Mouse (Mus musculus): ENCODE data around the gene Cars2. TPM values are rescaled to one million over a fixed set of nuclear protein-coding genes. Genes with fewer than 3 reads are reported as not detected.

The Cars2 gene
- total and polyA plus RNA-seq, 3 experiments, result 62.8 to 63.8 TPM; not detected in 1

- peak overlapping the region; percentile 92 for H3K27ac ChIP-seq (ENCODE audit: control insufficient read depth, low read depth, low read length)
- no peaks in the 10 kb centered on the region for H3K27me3 ChIP-seq (ENCODE audit: control insufficient read depth in 1 of 2, insufficient read depth in 2 of 2, low read length in 2 of 2)
- peak overlapping the region; percentile 58 to 98 for H3K4me3 ChIP-seq (ENCODE audit: control insufficient read depth in 1 of 2, insufficient read depth in 1 of 2, low read depth in 2 of 2, low read length in 2 of 2)
- DNase-seq (ENCODE audit: low read depth, low spot score), result peak; percentile 100
- peaks cover 0 to 20% of the 10 kb centered on the region in 2 experiments; a peak in 2 of 4 replicates for H3K36me3 ChIP-seq (ENCODE audit: control insufficient read depth in 1 of 2, insufficient read depth in 2 of 2, low read length in 2 of 2)
- H3K9me3 ChIP-seq (replicated peaks; ENCODE audit: insufficient read depth, low read length), result no peaks in the 10 kb centered on the region
- peaks cover 38% of the 10 kb centered on the region for H3K79me2 ChIP-seq (ENCODE audit: control insufficient read depth, insufficient read depth, low read length, poor library complexity)
- peak overlapping the region; percentile 94 for H3K9ac ChIP-seq (ENCODE audit: control insufficient read depth, low read depth, low read length, poor library complexity, severe bottlenecking)
- H3K4me1 ChIP-seq (ENCODE audit: control insufficient read depth in 1 of 2, insufficient read depth in 2 of 2, low read length in 2 of 2), result peaks cover 4 to 23% of the 10 kb centered on the region in 2 experiments; a peak in 3 of 4 replicates
- TF ChIP-seq ZNF384 (IDR thresholded peaks at IDR 0.05; ENCODE audit: low read depth, low read length) (0 out of 2 replicates have a peak, but pooled peaks have one; percentile 6), E2F4 (IDR thresholded peaks at IDR 0.05; ENCODE audit: borderline replicate concordance, low read depth, low read length) (no peak), TCF12 (IDR thresholded peaks at IDR 0.05; ENCODE audit: low read depth, low read length) (peak; percentile 49; the same call in 1 of the 2 replicates), MYB (IDR thresholded peaks at IDR 0.05; ENCODE audit: low read depth, low read length) (no peak), MEF2A (IDR thresholded peaks at IDR 0.05; ENCODE audit: extremely low read depth, insufficient replicate concordance, low read depth, low read length, poor library complexity, severe bottlenecking) (no peak), ELF1 (IDR thresholded peaks at IDR 0.05; ENCODE audit: low read depth, low read length) (peak; percentile 93), CTCF (IDR thresholded peaks at IDR 0.05 in 2 of 3, conservative IDR thresholded peaks at IDR 0.05 in 1 of 3; ENCODE audit: control insufficient read depth in 1 of 3, insufficient read depth in 1 of 3, low read depth in 2 of 3, low read length in 3 of 3, poor library complexity in 1 of 3, severe bottlenecking in 1 of 3) (no peak), USF1 (IDR thresholded peaks at IDR 0.05; ENCODE audit: low read depth, low read length) (peak; percentile 33; the same call in 1 of the 2 replicates), GATA1 (IDR thresholded peaks at IDR 0.05; ENCODE audit: low read depth, low read length) (no peak), POLR2A (IDR thresholded peaks at IDR 0.05; ENCODE audit: control insufficient read depth in 1 of 2, insufficient read depth in 1 of 2, low read depth in 1 of 2, low read length in 2 of 2, poor library complexity in 1 of 2) (peak; percentile 94 to 99), ZKSCAN1 (IDR thresholded peaks at IDR 0.05; ENCODE audit: low read depth, low read length) (no peak), EP300 (IDR thresholded peaks at IDR 0.05; ENCODE audit: low read depth in 1 of 2, low read length in 2 of 2) (no peak), KAT2A (conservative IDR thresholded peaks at IDR 0.05; ENCODE audit: low read depth, low read length) (no peak; the same call in 1 of the 2 replicates), MXI1 (IDR thresholded peaks at IDR 0.05; ENCODE audit: low read depth, low read length) (0 out of 2 replicates have a peak, but pooled peaks have one; percentile 38), GABPA (IDR thresholded peaks at IDR 0.05; ENCODE audit: low read depth, low read length) (no peak), RAD21 (IDR thresholded peaks at IDR 0.05; ENCODE audit: low read depth, low read length) (no peak), SMC3 (IDR thresholded peaks at IDR 0.05; ENCODE audit: low read depth, low read length) (no peak), TBP (IDR thresholded peaks at IDR 0.05; ENCODE audit: low read depth, low read length) (peak; percentile 99), HCFC1 (IDR thresholded peaks at IDR 0.05; ENCODE audit: low read depth, low read length) (peak; percentile 86), CHD1 (IDR thresholded peaks at IDR 0.05; ENCODE audit: low read depth, low read length) (no peak), UBTF (IDR thresholded peaks at IDR 0.05; ENCODE audit: borderline replicate concordance, insufficient read depth, low read depth, low read length) (no peak), ZC3H11A (IDR thresholded peaks at IDR 0.05; ENCODE audit: low read depth, low read length) (no peak), JUND (IDR thresholded peaks at IDR 0.05; ENCODE audit: low read depth, low read length) (no peak), MAFK (IDR thresholded peaks at IDR 0.05; ENCODE audit: borderline replicate concordance, low read depth, low read length) (no peak), MYC (IDR thresholded peaks at IDR 0.05; ENCODE audit: low read depth, low read length) (no peak; the same call in 1 of the 2 replicates), SIN3A (IDR thresholded peaks at IDR 0.05; ENCODE audit: low read length) (peak; percentile 42), RCOR1 (IDR thresholded peaks at IDR 0.05; ENCODE audit: low read depth, low read length) (0 out of 2 replicates have a peak, but pooled peaks have one; percentile 29), ZMIZ1 (IDR thresholded peaks at IDR 0.05; ENCODE audit: low read depth, low read length) (peak; percentile 99), MAZ (IDR thresholded peaks at IDR 0.05; ENCODE audit: low read depth, low read length) (0 out of 2 replicates have a peak, but pooled peaks have one; percentile 33), POLR2AphosphoS2 (IDR thresholded peaks at IDR 0.05; ENCODE audit: low read length) (peak; percentile 96), POLR2AphosphoS5 (IDR thresholded peaks at IDR 0.05; ENCODE audit: borderline replicate concordance, low read depth, low read length) (peak; percentile 91), TAL1 (IDR thresholded peaks at IDR 0.05; ENCODE audit: low read length) (no peak), ETS1 (IDR thresholded peaks at IDR 0.05; ENCODE audit: low read depth, low read length) (peak; percentile 5; the same call in 1 of the 2 replicates), NELFE (IDR thresholded peaks at IDR 0.05; ENCODE audit: low read depth, low read length) (peak; percentile 98), MAX (IDR thresholded peaks at IDR 0.05; ENCODE audit: low read length) (peak; percentile 66)
Observed at GRCm38 (mm10) chr8:11555720-11556591, 5.4 kb upstream of the Cars2 start.

Measured in MEL (cell line).